Mouse (Mus musculus) urinary bladder, adult 18-20 months (tissue): Measurements from ENCODE around the gene Arl5c.

Experiments used
- DNase-seq, 2 experiments: peaks; one replicate each; pipeline ENCODE4 v3.0.0; 2022; ENCODE audit warnings: low spot score in 2 of 2, mixed read lengths in 2 of 2

Gene Arl5c

DNA sequence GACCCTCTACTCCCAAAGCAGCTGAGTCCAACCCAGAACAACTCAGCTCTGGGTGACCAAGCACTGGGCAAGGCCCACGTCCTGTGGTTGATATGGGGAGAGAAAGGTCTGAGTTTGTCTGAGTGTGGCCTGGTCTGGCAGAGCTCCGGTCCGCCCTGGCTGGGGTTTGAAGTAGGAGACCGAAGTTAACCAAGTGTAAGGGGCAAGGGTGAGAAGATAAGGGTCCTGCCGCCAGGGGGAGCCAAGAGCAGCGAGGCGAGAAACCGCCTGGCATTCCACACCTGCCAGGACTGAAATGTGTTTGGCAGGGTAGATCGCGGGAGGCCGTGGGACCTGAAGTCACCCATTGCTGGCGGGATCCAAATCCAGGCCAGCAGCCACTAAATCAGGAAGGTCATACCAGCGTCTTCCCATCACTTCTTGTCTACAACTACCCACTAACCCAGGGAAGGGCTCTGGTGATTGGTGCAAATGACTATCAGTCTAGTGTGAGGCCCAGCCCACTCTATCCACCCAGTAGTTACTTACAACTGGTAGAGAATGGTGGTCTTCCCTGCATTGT, 1.4 kb downstream of the Arl5c start:
- peak; percentile 64 to 83 for DNase-seq

DNA sequence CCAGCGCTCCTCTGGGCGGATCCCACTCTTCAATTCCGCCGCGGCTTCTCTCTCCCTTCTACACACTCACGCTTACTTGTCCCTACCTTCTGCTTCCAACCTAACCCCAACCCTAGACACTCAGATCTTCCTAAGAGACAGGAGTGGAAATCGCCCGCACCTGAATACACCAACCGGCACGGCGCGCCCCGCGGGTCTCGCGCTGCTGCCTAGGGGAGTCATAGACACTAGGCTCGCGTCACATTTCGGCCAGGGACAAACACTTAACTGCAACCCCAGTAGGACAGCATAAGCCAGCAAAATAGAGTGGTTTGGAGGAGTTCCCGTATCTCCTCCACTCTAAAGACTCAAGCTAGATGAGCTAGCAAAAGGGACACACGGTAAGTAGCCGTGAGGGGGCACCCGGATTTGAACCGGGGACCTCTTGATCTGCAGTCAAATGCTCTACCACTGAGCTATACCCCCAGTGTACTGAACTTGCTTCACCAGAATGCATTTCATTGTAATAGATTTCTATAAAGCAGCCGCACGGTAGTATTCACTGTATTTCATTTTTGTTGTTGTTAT, 7.4 kb downstream of the Arl5c start:
- peak; percentile 74 to 83 for DNase-seq

GRCm38 (mm10) chr11:97987551-97988526, 8.1 kb downstream of the Arl5c start:
- DNase-seq, result peak; percentile 92 to 94

GRCm38 (mm10) chr11:97986738-97987465, 9.1 kb downstream of the Arl5c start:
- DNase-seq, result no peak

DNA sequence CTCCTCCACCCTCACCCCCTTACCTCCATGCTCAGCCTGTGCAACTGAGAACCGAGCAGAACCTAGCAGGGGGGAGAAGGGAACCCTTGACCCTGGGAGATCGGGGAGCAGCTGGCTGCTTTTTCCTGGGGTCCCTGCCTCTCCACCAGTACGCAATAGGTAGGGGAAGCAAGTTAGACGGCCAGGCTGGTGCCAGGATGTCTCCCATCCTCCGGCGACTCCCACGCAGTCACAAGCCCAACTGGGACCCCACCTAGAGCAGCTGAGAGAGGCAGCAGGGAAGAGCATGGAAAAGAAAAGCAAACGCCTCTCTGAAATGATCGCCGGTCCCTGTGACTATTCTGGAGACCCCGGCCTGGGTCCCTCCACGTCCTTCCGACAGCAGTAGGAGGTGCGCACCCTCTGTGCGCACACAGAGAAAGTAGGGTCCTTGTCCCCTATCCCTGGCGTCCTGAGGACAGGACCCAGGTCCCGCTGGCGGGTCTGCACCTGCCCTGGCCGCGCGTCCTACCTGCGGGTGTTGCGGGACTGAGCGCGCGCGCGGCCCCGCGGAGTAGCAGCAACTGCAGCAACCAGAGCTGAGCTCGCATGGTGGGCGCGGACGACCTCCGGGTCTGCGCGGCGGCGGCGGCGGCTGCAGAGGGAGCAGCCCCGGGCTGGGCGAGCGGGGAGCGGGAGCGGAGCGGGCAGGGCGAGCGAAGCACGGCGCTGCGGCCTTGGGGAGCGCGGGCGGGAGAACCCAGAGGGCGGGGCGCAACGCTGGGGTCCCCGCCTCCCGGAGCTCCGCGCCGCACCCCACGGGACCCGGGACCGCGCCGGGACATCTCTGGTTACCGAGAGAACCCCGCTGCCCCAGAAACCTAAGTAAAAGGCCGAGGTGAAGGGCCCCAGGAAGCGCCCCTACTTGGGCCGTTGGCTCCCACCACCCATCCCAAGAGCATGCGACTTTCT, 10.0 kb downstream of the Arl5c start, which contains the start of gene Plxdc1:
Gene Plxdc1 (minus strand): TSS at position 718 of the 951 bp plus-strand sequence.
- DNase-seq, result peak in 1 of 2 experiments; percentile 55

DNA sequence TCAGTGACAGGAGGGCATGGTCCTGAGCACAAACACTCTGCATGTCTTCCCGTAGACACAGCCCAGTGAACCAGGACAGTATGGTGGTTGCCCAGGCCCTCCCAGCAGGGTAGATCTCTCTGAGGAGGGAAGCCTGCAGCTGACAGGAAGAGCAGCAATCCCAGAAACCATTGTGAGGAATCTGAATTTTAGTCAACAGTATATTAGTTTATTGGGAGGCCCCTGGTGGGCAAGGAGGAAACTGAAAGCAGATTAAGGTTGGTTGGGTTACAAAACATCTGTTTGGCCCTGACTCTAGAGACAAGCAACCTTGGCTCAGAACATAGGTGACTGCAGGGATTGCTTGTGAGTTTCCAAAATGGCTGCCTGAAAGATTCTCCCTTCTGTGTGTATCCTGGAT, 12.0 kb downstream of the Arl5c start:
- DNase-seq, result no peak

- no peak for DNase-seq
These were observed 12.5 kb downstream of the Arl5c start for GRCm38 (mm10) chr11:97983506-97983905.

DNA sequence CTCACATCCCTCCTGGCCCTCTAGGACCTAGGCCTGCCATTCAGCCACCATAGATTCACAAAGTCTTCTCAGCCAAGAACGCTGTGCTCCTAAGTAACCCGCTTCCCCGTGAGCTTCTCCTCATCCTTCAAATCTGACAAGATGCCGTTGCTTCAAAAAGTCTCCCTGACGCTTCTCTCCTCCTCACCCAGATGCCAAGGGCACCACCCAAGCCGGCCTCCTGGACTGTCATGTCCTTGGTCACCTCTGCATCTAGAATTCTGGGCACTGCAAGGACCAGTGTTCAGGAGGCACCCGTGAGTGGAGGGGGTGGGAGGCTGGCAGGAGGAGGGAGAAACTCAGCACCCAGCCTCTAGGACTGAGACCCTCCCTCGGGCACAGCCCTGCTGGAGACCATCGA, 13.3 kb downstream of the Arl5c start:
- no peak for DNase-seq

DNA sequence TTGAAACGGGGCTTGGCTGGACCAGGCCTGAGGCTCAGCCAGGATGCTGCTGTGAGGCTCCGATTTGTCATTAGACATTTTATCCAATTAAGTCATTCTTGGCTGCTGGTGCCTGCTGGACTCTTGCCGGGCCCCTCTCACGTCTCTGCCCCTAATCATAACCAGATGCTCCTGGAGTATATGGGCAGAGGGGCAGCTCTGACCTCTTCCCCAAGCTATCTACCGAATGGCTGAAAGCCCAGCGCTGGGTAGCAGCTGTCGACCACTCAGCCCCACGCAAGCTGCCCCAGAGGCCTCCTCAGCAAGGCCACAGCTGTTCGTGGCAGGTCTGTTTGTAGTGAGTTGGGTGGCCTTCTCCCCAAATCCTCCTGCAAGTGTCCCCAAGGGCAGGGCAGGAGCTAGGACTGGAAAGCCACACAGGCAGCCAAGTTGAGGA, 15.4 kb downstream of the Arl5c start:
- no peak for DNase-seq

DNA sequence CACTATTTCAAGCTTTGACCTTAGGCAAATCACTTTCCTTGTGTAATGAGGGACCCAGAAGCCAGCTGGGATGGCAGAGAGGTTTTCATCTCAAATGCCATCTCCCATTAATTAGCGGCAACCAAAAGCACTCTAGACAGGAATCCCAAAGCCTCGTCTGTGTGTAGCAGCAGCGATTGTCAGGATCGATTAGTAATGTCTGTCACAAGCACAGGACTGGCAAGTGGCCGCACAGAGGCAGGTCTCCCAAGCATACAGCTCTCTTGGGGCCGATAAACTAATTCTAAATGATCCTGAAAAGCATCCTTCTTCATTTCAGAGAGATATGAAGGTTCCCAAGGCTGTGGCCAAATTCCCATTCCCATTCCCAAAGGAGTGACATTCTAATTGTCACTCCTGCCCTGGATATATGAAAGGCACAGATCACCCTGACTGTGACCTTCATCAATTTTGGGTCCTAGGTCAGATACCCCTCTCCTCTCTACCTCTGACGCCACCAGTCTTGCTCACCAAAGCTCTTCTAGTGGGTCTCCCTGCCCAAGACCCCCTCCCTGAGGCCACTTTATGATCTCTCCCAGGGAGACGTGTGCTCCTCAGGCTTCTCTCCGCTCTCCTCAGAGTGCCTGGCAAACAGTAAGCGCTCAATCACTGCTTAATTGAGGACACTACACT, 16.0 kb downstream of the Arl5c start:
- DNase-seq, result no peak

- DNase-seq, result no peak
These were observed 17.6 kb downstream of the Arl5c start for GRCm38 (mm10) chr11:97978392-97978791.

DNA sequence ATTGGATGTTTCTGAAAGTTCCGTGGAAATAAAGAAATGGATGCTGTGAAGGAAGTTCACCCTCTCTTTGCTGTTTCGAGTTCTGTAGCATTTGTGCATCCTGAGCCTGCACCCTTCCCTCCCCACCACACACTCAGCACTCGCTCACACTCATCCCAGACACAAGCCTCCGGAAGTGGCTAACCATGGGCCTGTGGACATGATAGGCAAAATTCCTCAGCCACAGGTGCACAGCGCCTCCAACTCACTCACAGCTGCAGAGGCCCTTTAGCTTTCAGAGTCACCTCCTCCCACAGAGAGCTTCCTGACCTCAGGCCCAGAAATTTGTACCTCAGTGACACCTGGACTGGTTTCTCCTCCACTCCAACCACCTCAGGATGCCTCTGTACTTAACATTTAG, 18.2 kb downstream of the Arl5c start:
- no peak for DNase-seq

DNA sequence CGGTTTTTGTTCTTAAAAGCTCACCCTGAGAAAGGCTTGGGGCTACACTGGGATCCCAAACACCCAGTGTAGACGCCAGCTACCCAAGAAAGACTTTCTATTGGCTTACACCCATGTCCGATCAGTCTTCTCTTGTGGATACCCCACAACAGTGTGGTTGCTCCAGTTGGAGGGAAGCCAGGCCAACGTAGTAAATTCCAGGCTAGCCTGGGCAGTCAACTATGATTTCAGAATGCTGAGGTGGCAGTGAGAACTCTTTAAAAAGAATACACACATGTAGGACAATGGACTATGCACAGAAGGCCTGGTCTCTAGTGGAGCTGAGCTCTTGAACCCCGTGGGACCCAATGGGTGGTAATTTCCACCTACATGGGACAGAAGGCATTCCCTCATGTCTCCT, 21.2 kb downstream of the Arl5c start:
- no peak for DNase-seq

DNA sequence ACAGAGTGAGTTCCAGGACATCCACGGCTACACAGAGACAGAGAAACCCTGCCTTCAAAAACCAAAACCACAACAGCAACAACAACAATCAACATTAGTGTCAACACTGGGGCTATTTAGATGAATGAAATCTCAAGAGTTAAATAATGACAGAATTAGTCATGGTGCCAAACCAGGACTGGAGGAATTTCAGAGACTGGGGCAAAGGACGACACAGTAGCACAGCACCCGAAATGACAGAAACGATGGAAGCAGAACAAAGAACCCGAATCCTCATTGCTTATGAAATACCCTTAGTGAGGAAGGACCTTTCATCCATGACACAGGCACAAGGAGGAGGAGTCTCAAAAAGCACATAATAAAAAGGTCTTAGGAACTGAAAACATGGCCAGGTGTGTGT, 21.8 kb downstream of the Arl5c start:
- no peak for DNase-seq

DNA sequence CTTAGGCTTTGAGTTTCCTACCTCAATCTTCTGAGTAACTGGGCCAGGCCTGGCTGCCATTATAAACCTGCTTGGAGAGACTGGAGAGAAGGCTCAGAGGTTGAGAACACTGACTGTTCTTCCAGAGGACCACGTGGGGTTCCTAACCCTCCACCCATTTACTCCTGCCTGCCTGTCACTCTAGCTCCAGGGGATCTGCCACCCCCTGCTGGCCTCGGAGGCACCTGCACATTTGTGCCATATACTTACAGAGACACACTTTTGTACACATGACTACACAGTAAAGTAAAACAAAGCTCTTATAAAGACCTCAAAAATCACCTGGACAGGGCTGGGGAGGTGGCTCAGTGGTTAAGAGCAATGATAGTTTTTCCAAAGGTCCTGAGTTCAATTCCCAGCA, 23.5 kb downstream of the Arl5c start:
- DNase-seq, result no peak

- DNase-seq, result peak in 1 of 2 experiments; percentile 74
These were observed 24.7 kb downstream of the Arl5c start for GRCm38 (mm10) chr11:97971232-97971631.

- no peak for DNase-seq
These were observed 25.2 kb downstream of the Arl5c start for GRCm38 (mm10) chr11:97970771-97971170.

DNA sequence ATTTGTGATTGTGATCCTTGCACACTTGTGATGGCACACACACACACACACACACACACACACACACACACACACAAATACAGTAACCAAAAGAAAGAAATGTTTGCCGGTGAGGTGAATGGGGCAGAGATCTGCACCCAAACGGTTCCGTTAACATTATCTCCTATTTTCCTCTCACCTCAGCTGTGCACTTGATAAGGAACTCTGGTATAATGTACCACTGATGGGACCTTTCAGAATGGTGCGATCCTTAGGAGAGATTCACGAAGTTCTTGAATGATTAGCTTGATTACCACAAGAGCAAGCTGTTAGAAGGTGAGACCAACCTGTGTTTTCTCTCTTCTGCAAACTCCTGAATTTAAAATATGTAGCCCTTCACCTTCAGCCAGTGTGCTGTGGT, 27.6 kb downstream of the Arl5c start:
- no peak for DNase-seq

GRCm38 (mm10) chr11:97967114-97967513, 28.9 kb downstream of the Arl5c start:
- no peak for DNase-seq

- DNase-seq, result peak in 1 of 2 experiments; percentile 23
These were observed 35.1 kb downstream of the Arl5c start for GRCm38 (mm10) chr11:97960907-97961306.
